Mouse (Mus musculus): ENCODE measurements around the gene Fgf5.

- no peak for TF ChIP-seq POLR2A (IDR thresholded peaks at IDR 0.05; ENCODE audit: borderline replicate concordance, control insufficient read depth, low read depth, low read length)
- no peak for TF ChIP-seq CTCF (IDR thresholded peaks at IDR 0.05; ENCODE audit: control insufficient read depth, insufficient read depth, low read length)
Measured at GRCm38 (mm10) chr5:98306528-98306927, 52.5 kb downstream of the Fgf5 start.

All from bone marrow, adult 2 months (tissue).